Mouse (Mus musculus) E14TG2a.4 (cell line): ENCODE data around the gene Ttc25.
"Not testable (repeated sequence)": the region's sequence is repeated elsewhere in the genome, so short reads cannot be mapped to it uniquely, and the experiment has no call there.

Experiments used
- H3K27me3 ChIP-seq: 2 replicates; pipeline ENCODE4 v1.6.1; 2014; ENCODE audit warnings: low read length, control low read depth; ENCODE audit not compliant: insufficient read depth
- H3K36me3 ChIP-seq: 2 replicates; pipeline ENCODE4 v1.6.1; 2014; ENCODE audit warnings: low read length, control low read depth; ENCODE audit not compliant: insufficient read depth
- H3K4me1 ChIP-seq: replicated peaks from 2 replicates; pipeline ENCODE4 v1.6.1; 2014; ENCODE audit warnings: low read depth, low read length, control low read depth
- H3K4me3 ChIP-seq: replicated peaks from 2 replicates; pipeline ENCODE4 v1.5.1; 2014; ENCODE audit warnings: mild to moderate bottlenecking, low read length
- H3K9me3 ChIP-seq: 2 replicates; pipeline ENCODE4 v1.6.1; 2014; ENCODE audit warnings: low read length, control low read depth
- CTCF ChIP-seq: conservative IDR thresholded peaks from 2 replicates; pipeline ENCODE4 v1.5.1; 2014; ENCODE audit warnings: low read length
- NANOG ChIP-seq: IDR thresholded peaks from 2 replicates; pipeline ENCODE4 v1.6.1; 2014; ENCODE audit warnings: borderline replicate concordance, low read length, mixed read lengths
- POU5F1 ChIP-seq: IDR thresholded peaks from 2 replicates; pipeline ENCODE4 v1.6.1; 2014; ENCODE audit warnings: low read length, borderline replicate concordance

Ttc25 gene

DNA sequence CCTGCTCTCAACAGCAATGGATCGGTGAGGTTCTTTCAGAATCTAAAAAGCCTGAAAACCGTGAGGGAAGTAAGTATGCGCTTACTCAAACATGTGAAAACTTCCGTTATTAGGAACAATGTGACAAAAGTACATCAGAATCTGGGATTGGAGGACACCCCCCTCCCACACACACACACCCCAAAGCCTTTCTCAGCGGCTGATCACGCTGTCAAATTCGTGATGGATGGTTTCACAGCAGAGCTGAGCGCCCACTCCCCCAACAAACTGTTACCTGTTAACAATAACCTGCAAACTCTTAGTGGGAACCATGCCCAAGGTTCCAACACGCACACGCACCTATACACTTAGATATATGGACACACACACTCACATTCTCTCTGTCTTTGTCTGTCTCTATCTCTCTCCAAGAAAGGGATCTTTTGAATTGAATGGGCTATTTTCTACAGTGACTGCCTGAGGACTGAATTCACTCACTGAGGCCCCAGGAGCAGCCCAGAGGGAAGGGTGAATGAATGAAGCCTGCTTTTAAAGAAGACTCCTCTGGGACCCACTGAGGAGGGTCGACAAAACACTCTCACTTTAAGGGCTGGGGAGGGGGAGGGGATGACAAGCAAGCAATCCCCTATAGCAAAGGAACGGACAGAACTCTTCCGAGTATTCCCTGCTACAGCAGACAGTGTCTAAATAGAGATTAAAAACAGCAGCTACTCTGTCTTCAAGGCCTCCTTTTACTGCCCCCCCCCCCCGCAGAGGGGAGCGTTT, 19.2 kb upstream of the Ttc25 start:
- H3K27me3 ChIP-seq = no peaks in the 10 kb centered on the region
- peaks cover 52% of the 10 kb centered on the region for H3K36me3 ChIP-seq
- H3K4me3 ChIP-seq = peak overlapping the region; percentile 96
- no peak for TF ChIP-seq CTCF
- TF ChIP-seq POU5F1 = no peak
- no peak for TF ChIP-seq NANOG
- no peaks in the 10 kb centered on the region for H3K9me3 ChIP-seq
- peaks cover 81% of the 10 kb centered on the region for H3K4me1 ChIP-seq

DNA sequence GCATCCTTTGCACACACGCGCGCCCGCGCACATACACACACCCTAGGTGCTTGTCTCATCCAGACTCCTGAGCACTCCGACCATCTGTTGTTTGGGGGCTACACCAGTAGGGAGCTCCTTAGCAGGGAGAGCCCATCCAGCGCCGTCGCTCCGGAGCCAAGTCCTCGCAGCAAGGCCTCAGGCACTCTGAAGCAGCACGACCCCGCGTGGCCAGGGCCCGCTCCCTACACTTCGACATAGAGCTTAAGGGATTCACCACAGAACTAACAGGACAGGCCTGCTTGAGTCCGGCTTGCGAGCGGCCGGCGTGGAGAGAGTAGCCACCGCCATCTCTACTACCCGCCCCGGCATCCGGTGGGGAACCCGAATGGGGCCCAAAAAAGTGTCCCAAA, 18.3 kb upstream of the Ttc25 start:
- H3K4me3 ChIP-seq = peak overlapping the region; percentile 96
- TF ChIP-seq CTCF (no peak), POU5F1 (no peak), NANOG (no peak)
- H3K9me3 ChIP-seq = no peaks in the 10 kb centered on the region

DNA sequence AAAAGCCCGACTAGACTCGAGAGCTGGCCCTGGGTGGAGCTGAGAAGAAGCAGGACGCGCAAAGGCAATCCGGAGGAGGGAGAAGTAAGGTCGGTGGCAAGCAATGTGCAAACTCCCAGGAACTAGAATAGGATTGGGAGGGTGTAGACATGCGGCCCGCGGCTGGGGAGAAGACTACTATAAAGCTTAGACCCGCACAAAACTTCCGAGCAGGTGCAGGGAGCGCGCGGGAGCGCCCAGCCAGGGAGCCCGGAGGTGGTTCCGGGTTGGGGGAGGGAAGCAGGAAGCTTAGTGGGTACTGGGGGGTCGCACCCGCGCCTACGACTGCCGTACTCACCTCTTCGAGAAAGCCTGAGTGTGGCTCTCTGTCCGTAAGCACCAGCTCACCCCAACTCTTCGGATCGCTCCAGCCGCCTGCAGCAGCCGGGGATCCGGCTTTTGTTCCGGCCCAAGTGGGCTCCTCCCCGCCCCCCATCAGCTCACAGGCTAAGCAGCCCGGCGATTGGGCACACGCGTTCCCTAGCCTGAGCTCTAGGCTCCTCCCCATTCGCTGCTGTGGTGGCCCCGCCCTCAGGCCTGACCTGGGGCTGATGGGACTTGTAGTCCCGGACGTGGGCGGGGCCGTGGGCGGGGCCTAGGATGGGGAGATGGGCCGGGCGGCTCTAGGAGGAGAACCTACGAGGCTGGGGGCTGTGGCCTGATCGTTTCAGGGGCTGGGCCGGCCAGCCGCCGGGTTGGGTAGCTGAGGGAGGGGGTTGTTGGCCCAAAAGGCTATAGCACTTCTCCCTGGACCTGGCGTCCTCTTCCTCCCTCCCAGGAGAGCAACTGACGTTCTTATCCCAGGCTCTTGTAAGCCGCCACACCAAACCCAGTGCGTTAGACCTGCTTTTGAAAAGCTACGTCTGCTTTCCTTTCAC, 17.7 kb upstream of the Ttc25 start, which contains the start of gene Acly:
TSS of gene Acly (minus strand) at position 543 of the 917 bp plus-strand sequence.
- Histone ChIP-seq H3K27me3 (no peaks in the 10 kb centered on the region), H3K36me3 (peaks cover 37% of the 10 kb centered on the region), H3K9me3 (peaks cover 4% of the 10 kb centered on the region), H3K4me1 (peaks cover 79% of the 10 kb centered on the region), H3K4me3 (peak within 1 kb of the TSS; percentile 96)
- TF ChIP-seq NANOG (no peak), POU5F1 (no peak), CTCF (no peak)

More for the DNA sequence above, 18.3 kb upstream of the Ttc25 start:
- peaks cover 44% of the 10 kb centered on the region for H3K36me3 ChIP-seq
- H3K27me3 ChIP-seq = no peaks in the 10 kb centered on the region
- peaks cover 79% of the 10 kb centered on the region for H3K4me1 ChIP-seq

DNA sequence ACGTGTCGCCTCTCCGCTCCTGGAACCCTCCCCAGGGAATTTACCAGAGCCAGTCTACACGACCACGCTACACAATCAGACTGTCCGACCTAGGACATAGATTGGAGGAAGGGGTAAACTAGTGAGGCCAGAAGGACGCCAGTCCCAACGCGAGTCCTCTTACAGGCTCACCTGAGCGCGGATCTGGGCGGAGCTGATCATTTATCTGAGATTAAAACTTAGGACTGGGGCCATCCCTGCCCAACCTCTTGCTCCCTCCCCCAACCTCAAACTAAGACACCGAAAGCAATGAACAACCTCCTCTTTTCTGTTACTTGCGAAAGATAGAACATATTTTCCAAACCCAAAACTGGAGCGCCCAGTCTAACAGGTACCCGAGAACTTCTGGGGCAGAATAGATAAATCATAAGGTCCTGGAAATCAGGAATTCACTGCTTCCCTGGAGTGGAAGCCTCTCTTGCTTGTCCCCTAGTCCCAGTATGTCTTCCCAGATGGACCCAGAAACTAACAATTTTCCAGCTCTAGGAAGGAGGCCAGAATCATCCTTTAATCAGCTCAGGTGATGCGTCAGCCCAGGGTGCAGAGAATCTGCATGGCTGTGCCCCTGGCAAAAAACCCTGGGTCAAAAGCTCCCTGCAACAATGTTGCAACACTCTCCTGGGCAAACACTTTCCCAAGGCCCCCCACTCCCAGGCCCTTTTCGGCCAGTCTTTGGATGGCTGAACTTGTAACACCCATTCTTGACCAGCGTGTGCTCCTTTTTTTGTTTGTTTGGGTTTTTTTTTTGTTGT, 16.8 kb upstream of the Ttc25 start:
- no peaks in the 10 kb centered on the region for H3K27me3 ChIP-seq
- H3K4me1 ChIP-seq = peaks cover 80% of the 10 kb centered on the region
- H3K4me3 ChIP-seq = peak overlapping the region; percentile 96
- peaks cover 33% of the 10 kb centered on the region for H3K36me3 ChIP-seq
- H3K9me3 ChIP-seq = peaks cover 12% of the 10 kb centered on the region
- no peak for TF ChIP-seq CTCF
- TF ChIP-seq NANOG = no peak
- TF ChIP-seq POU5F1 = no peak

DNA sequence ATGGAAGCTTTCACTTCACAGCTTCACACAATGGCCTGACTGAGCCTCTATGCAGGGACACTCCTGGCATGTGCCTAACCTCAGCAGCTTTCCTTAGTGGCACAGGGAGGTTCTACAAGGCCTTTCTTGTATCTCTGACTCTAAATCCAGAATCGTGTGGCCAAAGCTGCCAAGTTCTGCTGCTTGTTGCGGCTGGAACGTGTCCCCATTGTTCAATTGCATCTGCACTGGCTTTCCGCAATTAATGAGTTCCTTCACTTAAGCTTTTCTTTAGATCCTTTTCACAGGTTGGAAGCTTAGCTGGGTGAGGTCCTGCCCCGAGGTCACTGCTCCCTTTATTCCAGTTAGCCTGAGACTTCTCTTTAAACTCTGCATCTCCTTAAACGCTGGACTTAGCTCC, 11.5 kb upstream of the Ttc25 start:
- Histone ChIP-seq H3K4me3 (peak overlapping the region; percentile 59), H3K36me3 (peaks cover 4% of the 10 kb centered on the region; the same call in 1 of the 2 replicates), H3K27me3 (no peaks in the 10 kb centered on the region), H3K4me1 (peaks cover 75% of the 10 kb centered on the region), H3K9me3 (peaks cover 23% of the 10 kb centered on the region)
- TF ChIP-seq CTCF (no peak), POU5F1 (no peak), NANOG (no peak)

DNA sequence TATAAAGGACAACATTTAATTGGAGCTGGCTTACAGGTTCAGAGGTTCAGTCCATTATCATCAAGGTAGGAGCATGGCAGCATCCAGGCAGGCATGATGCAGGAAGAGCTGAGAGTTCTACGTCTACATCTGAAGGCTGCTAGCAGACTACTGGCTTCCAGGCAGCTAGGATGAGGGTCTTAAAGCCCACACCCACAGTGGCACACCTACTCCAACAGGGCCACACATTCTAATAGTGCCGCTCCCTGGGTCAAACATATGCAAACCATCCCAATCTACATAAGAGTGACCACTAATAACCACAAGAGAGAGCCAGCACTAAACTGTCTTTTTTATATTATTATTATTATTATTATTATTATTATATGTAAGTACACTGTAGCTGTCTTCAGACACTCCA, 11.0 kb upstream of the Ttc25 start:
- not testable (repeated sequence) for H3K36me3 ChIP-seq, H3K27me3 ChIP-seq
- H3K9me3 ChIP-seq = peaks cover 23% of the 10 kb centered on the region
- H3K4me3 ChIP-seq = peak overlapping the region; percentile 59
- peak; percentile 12; the same call in 1 of the 2 replicates for TF ChIP-seq POU5F1
- H3K4me1 ChIP-seq = peaks cover 75% of the 10 kb centered on the region

DNA sequence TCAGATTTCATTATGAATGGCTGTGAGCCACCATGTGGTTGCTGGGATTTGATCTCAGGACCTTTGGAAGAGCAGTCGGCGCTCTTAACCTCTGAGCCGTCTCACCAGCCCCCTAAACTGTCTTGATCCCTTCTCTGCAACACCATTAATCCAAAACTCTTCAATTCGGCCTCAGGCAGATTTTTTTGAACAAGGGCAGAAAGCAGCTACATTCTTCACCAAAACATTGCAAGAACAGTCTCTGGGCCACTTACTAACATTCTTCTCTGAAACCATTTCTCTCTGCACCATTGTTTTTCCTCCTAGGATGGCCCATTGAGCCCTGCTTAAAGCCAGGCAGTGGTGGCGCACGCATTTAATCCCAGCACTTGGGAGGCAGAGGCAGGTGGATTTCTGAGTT, 10.6 kb upstream of the Ttc25 start:
- not testable (repeated sequence) for H3K36me3 ChIP-seq, H3K4me3 ChIP-seq, H3K27me3 ChIP-seq
- Histone ChIP-seq H3K9me3 (peaks cover 23% of the 10 kb centered on the region), H3K4me1 (peaks cover 70% of the 10 kb centered on the region)

DNA sequence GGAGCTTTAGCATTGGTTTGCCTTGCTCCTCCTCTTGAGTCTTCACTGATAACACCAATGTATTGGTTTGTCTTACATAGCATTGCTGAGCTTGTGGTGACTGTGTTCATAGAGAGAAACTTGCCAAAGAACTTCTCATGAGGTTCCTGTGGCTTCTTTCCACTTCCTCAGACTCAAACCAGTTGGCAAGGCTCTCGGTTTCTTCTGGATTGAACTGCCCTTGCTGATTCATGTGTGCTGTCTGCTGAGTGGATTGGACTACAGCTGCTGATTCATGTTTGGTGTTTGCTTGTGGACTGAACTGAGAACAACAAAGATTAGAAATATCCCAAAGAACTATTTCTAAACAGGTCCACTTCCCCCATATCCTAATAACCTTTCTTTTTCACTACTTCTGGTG, 9.4 kb upstream of the Ttc25 start:
- Histone ChIP-seq H3K4me1 (peaks cover 64% of the 10 kb centered on the region), H3K4me3 (no peak overlapping the region), H3K36me3 (peaks cover 4% of the 10 kb centered on the region; the same call in 1 of the 2 replicates), H3K27me3 (no peaks in the 10 kb centered on the region), H3K9me3 (peaks cover 23% of the 10 kb centered on the region)
- TF ChIP-seq POU5F1 (no peak), CTCF (no peak)
